Mouse (Mus musculus): ENCODE data around the gene Dus1l.

GRCm38 (mm10) chr11:120777123-120777522 lies 19.1 kb downstream of the Dus1l start:
- TF ChIP-seq CTCF (IDR thresholded peaks at IDR 0.05; ENCODE audit: low read depth) (no peak), EP300 (optimal IDR thresholded peaks at IDR 0.05) (no peak)
